Mouse (Mus musculus): ENCODE results near the gene Sipa1l2.

Gene Sipa1l2

DNA sequence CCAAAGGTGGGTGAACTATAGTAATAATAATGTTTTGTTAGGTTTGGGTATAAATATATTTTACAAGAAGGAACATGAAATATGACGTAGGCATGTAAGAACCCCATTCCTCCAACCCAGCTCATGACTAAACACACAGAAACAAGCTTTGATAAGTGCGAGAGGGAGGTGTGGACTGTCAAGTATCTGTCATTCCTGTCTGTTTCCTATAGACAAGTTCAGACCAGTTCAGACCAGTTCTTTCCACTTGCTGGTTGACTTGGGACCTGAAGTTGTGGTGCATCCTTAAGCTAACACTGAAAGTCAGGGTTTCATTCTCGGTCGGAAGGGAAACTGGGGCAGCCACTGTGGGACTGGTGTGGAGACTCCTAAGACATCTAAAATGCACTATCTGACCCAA lies 197.0 kb downstream of the Sipa1l2 start:
- DNase-seq (ENCODE audit: low spot score in 2 of 2) = no peak

GRCm38 (mm10) chr8:125369491-125370236 lies 199.9 kb downstream of the Sipa1l2 start:
- DNase-seq (ENCODE audit: low spot score in 2 of 2) = no peak

DNA sequence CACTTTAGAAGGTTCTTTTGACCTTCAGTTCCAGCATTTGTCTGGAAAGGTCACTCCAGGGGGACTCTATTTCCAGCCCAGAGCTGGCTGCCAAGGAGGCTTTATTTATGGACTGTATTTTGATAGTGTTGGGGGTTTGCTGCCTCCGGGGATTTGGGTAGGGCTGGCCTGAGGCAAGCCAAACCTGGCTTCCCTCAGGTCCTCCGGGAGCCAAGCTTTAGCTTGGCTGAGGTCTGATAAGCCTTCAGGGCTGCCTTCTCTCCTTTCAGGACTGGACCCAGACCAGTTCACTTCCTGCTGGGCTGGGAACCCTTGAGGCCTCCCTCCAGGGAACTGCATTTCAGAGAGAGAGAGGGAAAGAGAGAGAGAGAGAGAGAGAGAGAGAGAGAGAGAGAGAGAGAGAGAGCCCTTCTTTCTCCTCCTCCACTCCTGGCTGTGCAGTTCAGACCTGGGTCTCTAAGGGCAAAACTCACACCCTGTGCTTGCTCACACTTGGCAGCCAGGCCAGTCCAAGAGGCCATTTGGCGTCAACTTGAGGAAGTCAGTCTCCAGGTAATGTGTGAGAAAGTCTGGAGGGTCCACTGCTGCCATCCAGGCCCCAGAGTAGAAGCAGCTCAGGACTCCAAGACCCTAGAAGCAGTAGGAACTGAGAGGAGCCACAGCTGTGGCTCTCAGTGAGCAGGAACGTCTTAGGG lies 201.1 kb downstream of the Sipa1l2 start:
- no peak for DNase-seq (ENCODE audit: low spot score in 2 of 2)

All from right cerebral cortex, postnatal 36 days (tissue).